Mouse (Mus musculus) urinary bladder, postnatal 4 days (tissue): ENCODE results near the gene Stard10.

Experiments used
- DNase-seq, 2 experiments: peaks; one replicate each; pipeline ENCODE4 v3.0.0; 2021 to 2022; ENCODE audit warnings: low spot score in 2 of 2

Stard10 gene

GRCm38 (mm10) chr7:101330841-101331173 lies 13.9 kb downstream of the Stard10 start:
- DNase-seq, result no peak

GRCm38 (mm10) chr7:101332045-101332831 lies 15.4 kb downstream of the Stard10 start:
- no peak for DNase-seq

GRCm38 (mm10) chr7:101335228-101335627 lies 18.3 kb downstream of the Stard10 start:
- DNase-seq, result no peak

GRCm38 (mm10) chr7:101336686-101337085 lies 19.8 kb downstream of the Stard10 start:
- no peak for DNase-seq

GRCm38 (mm10) chr7:101337401-101337800 lies 20.5 kb downstream of the Stard10 start:
- no peak for DNase-seq

GRCm38 (mm10) chr7:101341405-101341804 lies 24.5 kb downstream of the Stard10 start:
- DNase-seq, result no peak

- no peak for DNase-seq
Observed at GRCm38 (mm10) chr7:101343135-101343534, 26.2 kb downstream of the Stard10 start.

- no peak for DNase-seq
Observed at GRCm38 (mm10) chr7:101344892-101345291, 28.0 kb downstream of the Stard10 start.

- no peak for DNase-seq
Observed at GRCm38 (mm10) chr7:101346991-101347390, 30.1 kb downstream of the Stard10 start.

GRCm38 (mm10) chr7:101347767-101348270 lies 30.9 kb downstream of the Stard10 start, which contains the start of gene Arap1:
Gene Arap1, plus strand, starts transcription at chr7:101348067.
- DNase-seq, result peak in 1 of 2 experiments; percentile 38

- no peak for DNase-seq
Observed at GRCm38 (mm10) chr7:101348312-101348711, 31.4 kb downstream of the Stard10 start.

- DNase-seq, result no peak
Observed at GRCm38 (mm10) chr7:101349861-101350260, 33.0 kb downstream of the Stard10 start.

GRCm38 (mm10) chr7:101352404-101352803 lies 35.5 kb downstream of the Stard10 start:
- DNase-seq, result no peak

GRCm38 (mm10) chr7:101354423-101354822 lies 37.5 kb downstream of the Stard10 start:
- DNase-seq, result no peak

- DNase-seq, result no peak
Observed at GRCm38 (mm10) chr7:101355551-101356100, 38.7 kb downstream of the Stard10 start.

GRCm38 (mm10) chr7:101356868-101357267 lies 40.0 kb downstream of the Stard10 start:
- no peak for DNase-seq

- DNase-seq, result no peak
Observed at GRCm38 (mm10) chr7:101360406-101360805, 43.5 kb downstream of the Stard10 start.

- DNase-seq, result no peak
Observed at GRCm38 (mm10) chr7:101361021-101361420, 44.1 kb downstream of the Stard10 start.

GRCm38 (mm10) chr7:101361767-101362166 lies 44.9 kb downstream of the Stard10 start:
- no peak for DNase-seq

- DNase-seq, result no peak
Observed at GRCm38 (mm10) chr7:101362791-101363191, 45.9 kb downstream of the Stard10 start.

GRCm38 (mm10) chr7:101363914-101364313 lies 47.0 kb downstream of the Stard10 start:
- DNase-seq, result no peak

- DNase-seq, result no peak
Observed at GRCm38 (mm10) chr7:101367901-101368852, 51.3 kb downstream of the Stard10 start.
